Mouse (Mus musculus) heart, postnatal 25 days (tissue): Measurements from ENCODE around the gene 1700030K09Rik. TPM values are rescaled to one million over a fixed set of nuclear protein-coding genes. Genes with fewer than 3 reads are reported as not detected.

Experiments
- DNase-seq: peaks from one replicate; pipeline ENCODE4 v3.0.0; 2022; ENCODE audit warnings: low spot score
- intact Hi-C: fragments of 180-260 bp; cut with DNase I; formaldehyde crosslinking; loops from one replicate; pipeline ENCODE4 v1.15.1; 2025
- total RNA-seq, 2 experiments: library from RNA; stranded (reverse); gene quantifications; 2 replicates each; pipeline ENCODE4 v1.2.3; 2021

The 1700030K09Rik gene
- 1 to 10 TPM; 4.6 to 7.5 TPM for total RNA-seq

DNA sequence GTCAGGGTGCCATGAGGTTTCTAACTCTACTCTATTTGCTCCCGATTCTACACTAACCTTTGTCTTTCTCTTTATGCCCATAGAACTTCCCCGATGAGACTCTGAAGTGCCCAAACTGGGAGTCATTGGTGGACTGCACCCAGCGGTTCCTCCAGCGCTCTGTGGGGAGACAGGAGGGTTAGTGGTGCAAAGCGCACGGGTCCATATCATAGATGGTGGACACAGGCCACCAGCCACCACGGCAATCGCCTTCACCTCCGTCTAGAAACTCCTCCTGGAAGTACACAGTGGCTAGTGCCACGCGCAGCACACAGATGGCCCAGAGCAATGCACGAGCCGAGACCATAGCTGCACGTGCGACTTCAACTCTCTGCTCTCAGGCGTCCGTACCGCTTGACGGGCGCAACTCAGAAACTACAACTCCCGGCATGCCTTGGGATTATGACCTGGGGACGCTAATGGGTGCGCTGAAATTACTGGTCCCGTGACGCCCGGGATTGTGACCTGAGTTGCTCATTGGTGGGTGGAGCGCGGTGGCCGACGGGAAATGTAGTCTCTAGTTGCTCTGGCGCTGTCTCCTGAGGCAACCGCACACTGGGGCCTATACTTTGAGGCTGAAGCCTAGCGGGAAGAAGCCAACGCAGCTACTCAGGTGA is at the start of gene 1700030K09Rik, which contains the start of gene Calr3:
TSS of gene 1700030K09Rik (plus strand) at position 543 of the 656 bp plus-strand sequence.
TSS of gene Calr3 (minus strand) at position 533 of the 656 bp plus-strand sequence.
- DNase-seq: peak; percentile 96
- intact Hi-C loops: loop anchor here (2.0 kb wide), 1 partner anchor 21 kb away; no protein-coding TSS in a partner anchor

- no peak for DNase-seq
- intact Hi-C loops: no loop called here
Measured at GRCm38 (mm10) chr8:72401381-72401780, 42.3 kb upstream of the 1700030K09Rik start.

DNA sequence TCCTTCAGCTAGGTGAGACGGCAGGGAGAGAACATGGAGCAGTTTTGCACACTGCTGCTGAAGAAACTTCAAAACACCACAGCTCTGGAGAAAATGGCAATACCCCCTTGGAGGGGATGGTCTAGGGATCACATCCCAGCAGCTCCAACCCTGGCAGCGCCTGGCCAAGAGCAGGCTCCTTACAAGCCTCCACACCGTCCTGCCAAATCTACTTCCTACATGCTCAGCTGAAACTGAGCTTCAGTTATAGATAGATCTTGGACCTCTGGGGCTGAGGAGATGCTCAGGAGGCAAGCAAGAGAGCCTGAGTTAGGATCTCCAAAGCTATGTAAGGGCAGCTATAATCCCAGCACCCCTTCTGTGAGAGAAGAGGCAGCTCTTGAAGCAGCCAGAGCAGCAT is 40.7 kb upstream of the 1700030K09Rik start:
- no peak for DNase-seq
- intact Hi-C loops: no loop called here

DNA sequence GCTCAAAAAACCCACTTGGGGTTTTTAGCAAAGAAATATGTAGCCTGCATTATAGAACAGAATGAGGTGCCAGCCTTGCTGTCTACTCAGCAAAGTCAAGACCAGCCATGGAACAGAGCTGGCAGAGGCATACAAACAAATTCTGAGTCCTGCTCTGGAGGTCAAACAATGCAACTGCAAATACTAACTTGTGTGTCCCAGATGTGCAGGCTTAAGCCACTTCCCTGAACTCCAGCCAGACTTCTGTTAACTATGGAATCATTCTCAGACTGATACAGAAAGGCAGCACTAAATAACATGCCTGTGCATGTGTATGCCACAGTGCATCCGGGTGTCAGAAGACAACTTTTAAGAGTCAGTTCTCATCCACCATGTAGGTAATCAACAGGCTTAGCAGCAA is 35.8 kb upstream of the 1700030K09Rik start:
- DNase-seq: no peak
- intact Hi-C loops: no loop called here

DNA sequence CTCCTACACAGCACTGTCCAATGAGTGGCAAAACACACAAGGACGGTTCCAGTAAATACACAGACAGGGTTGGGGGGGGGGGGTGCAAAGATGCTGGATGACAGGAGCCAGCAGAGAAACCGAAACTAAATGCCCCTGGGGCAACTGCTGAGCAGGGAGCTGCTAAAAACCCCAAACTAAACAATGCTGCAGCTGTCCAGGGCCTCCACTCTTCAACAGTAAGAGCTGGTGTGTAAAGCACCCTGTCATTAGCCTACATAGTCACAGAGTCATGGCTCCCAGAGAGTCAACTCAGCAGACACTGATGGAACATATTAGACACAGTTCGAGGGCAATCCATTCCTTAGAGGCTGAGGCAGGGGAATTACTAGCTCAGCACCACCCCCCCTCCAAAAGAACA is 34.2 kb upstream of the 1700030K09Rik start:
- intact Hi-C loops: no loop called here
- no peak for DNase-seq

GRCm38 (mm10) chr8:72413839-72414238 is 29.8 kb upstream of the 1700030K09Rik start:
- intact Hi-C loops: no loop called here
- no peak for DNase-seq

- intact Hi-C loops: no loop called here
- no peak for DNase-seq
Measured at GRCm38 (mm10) chr8:72415252-72415651, 28.4 kb upstream of the 1700030K09Rik start.

DNA sequence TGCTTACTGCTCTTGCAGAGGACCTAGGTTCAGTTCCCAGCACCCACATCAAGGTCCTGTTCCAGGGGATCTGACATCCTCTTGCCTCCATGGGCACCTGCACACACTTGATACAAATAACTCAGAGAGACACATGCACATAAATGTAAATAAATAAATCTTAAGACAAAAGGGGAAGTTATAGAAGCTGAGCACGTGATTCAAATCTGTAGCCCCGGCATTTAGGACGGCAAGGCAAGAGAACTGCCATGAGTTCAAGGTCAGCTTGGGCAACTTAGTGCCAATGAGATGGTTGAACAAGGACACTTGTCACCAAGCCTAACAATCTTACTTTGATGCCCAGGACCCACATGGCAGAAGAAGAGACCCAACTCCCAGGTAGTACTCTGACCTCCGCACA is 25.6 kb upstream of the 1700030K09Rik start:
- no peak for DNase-seq
- intact Hi-C loops: no loop called here

- intact Hi-C loops: loop anchor here (5.0 to 10.0 kb wide), 2 partner anchors 127 to 304 kb away; partner anchors contain the start of genes Med26 and Sin3b
- peak; percentile 23 for DNase-seq
Measured at GRCm38 (mm10) chr8:72420571-72421361, 22.9 kb upstream of the 1700030K09Rik start.

DNA sequence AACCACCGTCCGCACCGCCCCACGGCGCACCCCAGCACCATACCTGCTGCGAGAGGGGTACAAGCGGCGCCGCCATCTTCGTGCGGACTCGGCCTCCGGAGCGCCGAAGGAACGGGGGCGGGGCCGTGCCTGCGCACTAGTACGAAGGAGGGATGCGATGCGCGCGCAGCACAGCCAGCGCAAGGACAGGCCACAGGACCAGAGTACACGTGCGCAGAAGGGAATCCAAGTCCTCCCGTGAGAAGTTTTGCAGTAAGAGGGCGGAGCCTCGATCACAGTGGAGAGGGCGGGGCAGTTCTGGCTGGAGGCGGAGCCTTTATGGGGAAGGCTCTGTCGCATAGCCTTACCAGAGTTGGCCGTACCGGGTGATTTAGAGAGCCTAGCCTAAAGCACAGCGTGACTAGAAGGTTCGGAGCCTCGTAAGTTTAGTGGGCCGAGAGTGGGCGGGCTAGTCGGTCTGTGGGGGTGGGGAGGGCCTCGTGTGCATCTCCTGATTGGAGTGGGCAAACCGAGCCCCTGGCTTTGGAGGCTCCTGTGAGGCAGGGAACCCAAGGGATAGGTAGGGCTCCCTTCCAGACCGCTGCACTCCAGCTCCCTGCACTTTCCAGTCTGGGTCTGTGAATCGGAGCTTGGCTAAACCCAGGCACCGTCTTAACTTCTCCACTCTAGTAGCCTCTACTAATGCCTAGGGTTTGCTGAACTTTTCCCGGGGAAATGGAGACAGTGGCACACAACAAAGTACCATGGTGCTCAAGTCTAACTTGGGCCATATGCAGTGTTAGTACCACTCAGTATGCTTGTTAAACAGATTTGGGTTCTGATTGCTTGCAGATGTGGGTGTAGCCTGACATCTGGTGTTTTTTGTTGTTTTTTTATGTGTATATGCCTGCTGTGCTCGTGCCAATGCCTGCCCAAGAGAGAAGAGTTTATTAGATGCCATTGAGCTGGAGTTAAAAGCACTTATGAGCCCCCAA is 22.0 kb upstream of the 1700030K09Rik start, which contains the start of gene Eps15l1:
TSS of gene Eps15l1 (minus strand) at position 99 of the 974 bp plus-strand sequence.
- peak; percentile 98 for DNase-seq
- intact Hi-C loops: loop anchor here (2.0 to 10.0 kb wide), 3 partner anchors 21 to 303 kb away; partner anchors contain the start of genes 1700030K09Rik, Calr3, Med26 and Sin3b

- intact Hi-C loops: loop anchor here (2.0 to 10.0 kb wide), 3 partner anchors 20 to 302 kb away; partner anchors contain the start of genes 1700030K09Rik, Calr3, Med26 and Sin3b
- DNase-seq: no peak
Measured at GRCm38 (mm10) chr8:72422926-72423325, 20.8 kb upstream of the 1700030K09Rik start.

DNA sequence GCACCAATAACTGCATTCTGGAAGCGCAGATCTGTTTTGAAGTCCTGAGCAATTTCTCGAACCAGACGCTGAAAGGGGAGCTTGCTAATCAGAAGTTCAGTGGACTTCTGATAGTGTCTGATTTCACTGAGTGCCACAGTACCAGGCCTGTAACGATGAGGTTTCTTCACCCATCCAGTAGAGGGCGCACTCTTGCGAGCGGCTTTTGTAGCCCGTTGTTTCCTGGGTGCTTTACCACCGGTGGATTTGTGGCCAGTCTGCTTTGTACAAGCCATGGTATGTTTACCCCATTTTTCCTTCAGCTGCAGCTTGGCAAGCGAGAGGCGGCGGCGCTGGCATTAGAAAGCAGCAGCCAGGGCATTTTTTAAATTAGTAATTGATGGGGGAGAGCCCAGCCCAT is 14.0 kb upstream of the 1700030K09Rik start:
- DNase-seq: no peak
- intact Hi-C loops: loop anchor here (10.0 kb wide), 1 partner anchor 295 kb away; the partner anchor contains the start of gene Sin3b

DNA sequence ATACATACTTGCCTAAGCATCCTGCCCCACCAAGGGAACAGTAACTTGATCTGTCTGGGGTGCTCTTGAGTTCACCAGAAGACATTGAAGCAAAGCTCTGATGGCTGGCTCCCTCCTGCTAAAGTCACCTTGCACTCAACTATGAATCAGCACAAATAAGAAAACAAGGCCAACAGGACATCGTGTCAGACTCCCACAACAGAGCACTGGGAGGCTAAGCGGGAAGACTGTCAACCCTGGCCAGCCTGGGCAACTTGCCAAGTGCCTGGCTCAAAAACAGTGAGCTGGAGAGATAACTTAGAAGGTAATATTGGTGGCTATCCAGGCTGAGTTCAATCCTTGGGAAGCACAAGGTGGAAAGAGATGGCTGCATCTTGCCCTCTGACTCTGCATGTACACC is 8.7 kb upstream of the 1700030K09Rik start:
- peak; percentile 37 for DNase-seq
- intact Hi-C loops: no loop called here

- no peak for DNase-seq
- intact Hi-C loops: no loop called here
Measured at GRCm38 (mm10) chr8:72438248-72439015, 5.2 kb upstream of the 1700030K09Rik start.

DNA sequence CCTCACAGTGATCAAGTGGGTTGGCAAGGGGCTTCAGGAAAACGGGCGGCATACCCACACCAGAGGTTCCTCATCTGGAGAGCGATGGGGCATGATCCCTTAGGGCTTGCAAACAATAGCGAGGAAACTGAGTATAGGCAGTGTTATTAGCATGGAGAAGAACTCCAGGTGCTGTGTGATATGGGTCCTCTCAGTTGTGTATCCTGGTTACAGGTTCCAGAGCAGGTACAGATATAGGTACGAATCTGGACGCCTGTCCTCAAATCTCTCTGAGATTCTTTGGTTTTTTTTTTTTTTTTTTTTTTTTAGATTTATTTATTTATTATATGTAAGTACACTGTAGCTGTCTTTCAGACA is 292 bp downstream of the 1700030K09Rik start:
- intact Hi-C loops: loop anchor here (2.0 kb wide), 1 partner anchor 21 kb away; no protein-coding TSS in a partner anchor
- no peak for DNase-seq

DNA sequence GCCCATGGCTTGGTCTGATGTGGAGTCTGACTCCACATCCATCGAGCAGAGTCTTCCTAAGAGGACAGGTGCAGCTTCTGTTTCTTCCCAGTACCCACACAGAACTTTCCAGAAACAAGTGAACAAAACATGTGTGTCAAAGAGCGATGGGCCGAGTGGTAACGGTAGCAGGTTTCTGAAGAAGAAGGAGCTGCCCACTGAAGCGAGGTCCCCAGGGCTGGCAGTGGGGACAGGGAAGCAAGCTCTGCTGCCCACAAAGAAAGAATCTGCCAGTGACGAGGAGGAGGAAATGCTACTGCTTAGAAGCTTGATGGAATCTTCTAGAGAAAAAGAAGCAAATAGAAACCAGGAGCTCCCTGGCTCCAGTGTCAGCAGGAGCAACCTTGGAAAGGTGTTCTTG is 1.4 kb downstream of the 1700030K09Rik start:
- intact Hi-C loops: no loop called here
- no peak for DNase-seq

DNA sequence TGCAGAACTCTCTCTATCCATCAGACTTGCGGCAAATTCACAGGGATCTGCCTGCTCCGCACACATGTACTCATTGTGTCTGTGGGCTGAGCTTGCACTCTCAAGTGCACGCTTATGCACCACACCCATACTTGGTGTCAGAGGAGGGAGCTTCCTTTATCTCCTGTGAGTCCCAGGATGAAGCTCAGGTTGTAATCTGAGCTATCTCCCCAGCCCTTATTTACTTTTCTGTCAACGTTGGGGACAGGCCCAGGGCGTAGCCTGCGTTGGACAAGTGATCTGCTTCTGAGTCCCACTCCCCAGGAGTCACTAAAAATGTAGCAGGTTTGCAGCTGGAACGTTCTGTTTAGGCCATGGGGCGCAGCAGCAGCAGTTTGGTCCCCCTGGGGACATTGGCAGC is 7.8 kb downstream of the 1700030K09Rik start:
- DNase-seq: no peak
- intact Hi-C loops: no loop called here

GRCm38 (mm10) chr8:72453904-72454303 is 10.2 kb downstream of the 1700030K09Rik start:
- intact Hi-C loops: no loop called here
- DNase-seq: no peak

DNA sequence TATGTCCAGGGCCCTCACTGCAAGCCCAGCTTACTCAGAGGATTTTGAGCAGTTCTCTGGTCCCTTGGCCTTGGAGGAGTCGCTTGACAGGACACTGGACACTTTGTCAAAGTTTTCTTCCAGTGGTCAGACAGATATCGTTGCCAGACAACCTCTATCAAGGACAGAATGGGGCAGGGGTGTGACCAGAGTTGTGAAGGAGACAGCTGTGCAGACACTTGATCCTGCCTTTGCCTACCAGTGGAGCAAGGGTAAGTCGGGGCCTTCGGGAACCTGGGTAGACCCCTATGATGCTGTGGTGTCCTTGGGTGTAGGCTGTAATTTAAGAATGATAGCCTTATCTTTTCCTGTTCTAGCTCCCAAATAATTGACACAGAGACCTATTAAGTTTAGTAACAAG is 11.6 kb downstream of the 1700030K09Rik start:
- intact Hi-C loops: no loop called here
- DNase-seq: no peak
